Mouse (Mus musculus) ES-Bruce4 (cell line): ENCODE data around the gene Pecr. TPM values are rescaled to one million over a fixed set of nuclear protein-coding genes. Genes with fewer than 3 reads are reported as not detected.
"Not testable (repeated sequence)": the region's sequence is repeated elsewhere in the genome, so short reads cannot be mapped to it uniquely, and the experiment has no call there.

Source experiments
- H3K27ac ChIP-seq: 2 replicates; pipeline ENCODE4 v1.5.1; 2012; ENCODE audit warnings: low read length, inconsistent platforms; ENCODE audit not compliant: insufficient read depth
- H3K27me3 ChIP-seq: 2 replicates; pipeline ENCODE4 v1.6.1; 2012; ENCODE audit warnings: mild to moderate bottlenecking, low read length, inconsistent platforms; ENCODE audit not compliant: control insufficient read depth, poor library complexity, insufficient read depth, severe bottlenecking
- H3K36me3 ChIP-seq: 2 replicates; pipeline ENCODE4 v1.6.1; 2012; ENCODE audit warnings: inconsistent platforms, mild to moderate bottlenecking, low read length, moderate library complexity; ENCODE audit not compliant: control insufficient read depth, poor library complexity, insufficient read depth, severe bottlenecking
- H3K4me1 ChIP-seq: one replicate; pipeline ENCODE4 v1.8.1; 2011; ENCODE audit warnings: low read length; ENCODE audit not compliant: control insufficient read depth, insufficient read depth
- H3K4me3 ChIP-seq: 2 replicates; pipeline ENCODE4 v1.5.1; 2011; ENCODE audit warnings: low read depth, mild to moderate bottlenecking, low read length
- H3K9ac ChIP-seq: 2 replicates; pipeline ENCODE4 v1.6.1; 2012; ENCODE audit warnings: low read depth, mild to moderate bottlenecking, inconsistent platforms; ENCODE audit not compliant: poor library complexity, severe bottlenecking
- H3K9me3 ChIP-seq: replicated peaks from 2 replicates; pipeline ENCODE4 v1.6.1; 2012; ENCODE audit warnings: mild to moderate bottlenecking, low read length, inconsistent platforms; ENCODE audit not compliant: control insufficient read depth, poor library complexity, insufficient read depth, severe bottlenecking
- CTCF ChIP-seq: IDR thresholded peaks from one replicate; pipeline ENCODE4 v1.8.1; 2011; ENCODE audit warnings: low read depth, low read length
- EP300 ChIP-seq: IDR thresholded peaks from 2 replicates; pipeline ENCODE4 v1.6.1; 2011; ENCODE audit warnings: low read depth, low read length; ENCODE audit not compliant: insufficient read depth
- POLR2A ChIP-seq: IDR thresholded peaks from one replicate; pipeline ENCODE4 v1.8.1; 2011; ENCODE audit warnings: low read length; ENCODE audit not compliant: insufficient read depth
- polyA plus RNA-seq: library from polyadenylated mRNA; stranded (reverse); fragments of >200 nt; gene quantifications from 2 replicates; pipeline ENCODE4 v1.2.4, GENCODE M21; 2011; ENCODE audit warnings: low read depth; ENCODE audit not compliant: missing spikeins, insufficient read depth, insufficient read length

The Pecr gene
- polyA plus RNA-seq, 1 experiment = 67.1 TPM

DNA sequence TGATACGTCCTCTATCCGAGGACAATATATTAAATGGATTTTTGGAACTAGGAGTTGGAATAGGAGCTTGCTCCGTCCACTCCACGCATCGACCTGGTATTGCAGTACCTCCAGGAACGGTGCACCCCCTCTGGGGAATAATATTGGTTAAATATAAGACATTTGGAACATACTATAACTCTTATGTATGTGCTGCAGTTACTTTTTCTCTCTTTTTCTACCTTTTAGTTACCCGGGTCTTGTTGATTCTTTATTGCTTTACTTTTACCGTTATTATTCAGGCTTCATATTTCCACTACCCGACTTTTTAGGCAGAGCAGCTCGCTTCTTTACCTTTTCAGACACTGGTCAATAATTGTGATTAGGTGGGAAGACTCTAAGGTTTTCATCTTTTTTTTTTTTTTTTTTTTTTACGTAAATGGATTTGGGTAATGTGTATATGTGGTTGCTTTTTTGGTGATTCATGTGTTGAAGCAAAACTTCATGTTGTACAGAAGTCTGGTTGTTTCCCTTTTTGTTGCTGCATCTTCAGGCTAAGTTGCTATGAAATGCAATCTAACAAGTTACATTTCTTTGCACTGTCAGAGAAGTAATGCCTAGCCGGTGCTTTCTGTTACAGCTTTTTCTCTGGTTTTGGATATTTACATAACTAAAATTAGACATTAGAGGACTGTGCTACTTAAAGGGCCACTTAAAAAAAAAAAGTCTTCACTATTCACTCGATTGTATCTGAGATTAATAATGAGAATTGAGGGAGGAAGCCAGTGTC is 46.9 kb downstream of the Pecr start:
- H3K4me3 ChIP-seq = peak overlapping the region; percentile 57
- no peaks in the 10 kb centered on the region for H3K9me3 ChIP-seq
- TF ChIP-seq CTCF (no peak), EP300 (no peak), POLR2A (no peak)
- peaks cover 2% of the 10 kb centered on the region for H3K4me1 ChIP-seq
- H3K27me3 ChIP-seq = no peaks in the 10 kb centered on the region
- peak overlapping the region; percentile 91 for H3K27ac ChIP-seq
- 0 out of 2 replicates have a peak, but pooled peaks cover 3% of the 10 kb centered on the region for H3K36me3 ChIP-seq
- H3K9ac ChIP-seq = peak overlapping the region; percentile 57

- peak overlapping the region; percentile 76 for H3K4me3 ChIP-seq
- H3K9me3 ChIP-seq, H3K27me3 ChIP-seq, H3K4me1 ChIP-seq, H3K36me3 ChIP-seq: not testable (repeated sequence)
- peak; percentile 91 for TF ChIP-seq POLR2A
- TF ChIP-seq EP300 = peak; percentile 71; the same call in 1 of the 2 replicates
- peak overlapping the region; percentile 19 for H3K9ac ChIP-seq
- H3K27ac ChIP-seq = peak overlapping the region; percentile 84
Measured at GRCm38 (mm10) chr1:72236363-72237006, 47.6 kb downstream of the Pecr start.

- not testable (repeated sequence) for H3K4me3 ChIP-seq, H3K27me3 ChIP-seq, H3K4me1 ChIP-seq, H3K36me3 ChIP-seq, H3K9me3 ChIP-seq, H3K9ac ChIP-seq
- H3K27ac ChIP-seq = peak overlapping the region; percentile 27; the same call in 1 of the 2 replicates
- TF ChIP-seq CTCF = peak; percentile 2
Measured at GRCm38 (mm10) chr1:72232592-72232991, 51.5 kb downstream of the Pecr start.

- H3K27ac ChIP-seq = no peak overlapping the region
- no peak overlapping the region for H3K4me3 ChIP-seq
- H3K27me3 ChIP-seq = no peaks in the 10 kb centered on the region
- H3K4me1 ChIP-seq = peaks cover 6% of the 10 kb centered on the region
- H3K9me3 ChIP-seq = no peaks in the 10 kb centered on the region
- peak overlapping the region; percentile 44 for H3K9ac ChIP-seq
- TF ChIP-seq EP300 (peak; percentile 95), CTCF (no peak), POLR2A (no peak)
- no peaks in the 10 kb centered on the region for H3K36me3 ChIP-seq
Measured at GRCm38 (mm10) chr1:72228974-72229373, 55.1 kb downstream of the Pecr start.

DNA sequence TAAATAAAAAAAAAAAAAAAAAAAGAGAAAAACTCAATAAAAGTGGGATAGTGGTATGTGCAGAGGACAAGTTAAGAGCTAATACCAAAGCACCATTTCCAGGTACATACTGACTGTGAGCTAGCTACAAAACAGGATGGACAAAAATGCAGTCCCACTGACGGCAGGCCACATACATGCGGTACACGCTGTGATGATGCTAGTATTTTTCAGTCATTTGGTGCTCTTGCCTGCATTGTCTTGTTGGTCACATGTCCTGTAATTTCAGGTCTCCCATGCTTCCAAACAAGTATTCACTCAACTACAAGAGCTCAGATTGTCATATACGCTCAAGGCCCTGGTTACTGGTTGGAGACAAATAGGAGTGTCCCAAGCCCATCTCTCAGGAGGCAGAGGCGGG is 56.6 kb downstream of the Pecr start:
- Histone ChIP-seq H3K36me3 (no peaks in the 10 kb centered on the region), H3K9ac (peak overlapping the region; percentile 40; the same call in 1 of the 2 replicates), H3K27ac (peak overlapping the region; percentile 90), H3K9me3 (no peaks in the 10 kb centered on the region), H3K27me3 (no peaks in the 10 kb centered on the region), H3K4me3 (no peak overlapping the region), H3K4me1 (peaks cover 6% of the 10 kb centered on the region)
- TF ChIP-seq CTCF (no peak), EP300 (no peak), POLR2A (no peak)

GRCm38 (mm10) chr1:72226887-72227481 is 57.1 kb downstream of the Pecr start:
- Histone ChIP-seq H3K4me3 (no peak overlapping the region), H3K9ac (no peak overlapping the region), H3K27ac (peak overlapping the region; percentile 86), H3K27me3 (no peaks in the 10 kb centered on the region), H3K36me3 (no peaks in the 10 kb centered on the region), H3K9me3 (no peaks in the 10 kb centered on the region), H3K4me1 (peaks cover 6% of the 10 kb centered on the region)
- no peak for TF ChIP-seq EP300
